Mouse (Mus musculus): ENCODE measurements around the gene Oxct1. TPM values are rescaled to one million over a fixed set of nuclear protein-coding genes. Genes with fewer than 3 reads are reported as not detected.

Oxct1 gene
- polyA plus RNA-seq, 2 experiments = 75.4 to 255 TPM

DNA sequence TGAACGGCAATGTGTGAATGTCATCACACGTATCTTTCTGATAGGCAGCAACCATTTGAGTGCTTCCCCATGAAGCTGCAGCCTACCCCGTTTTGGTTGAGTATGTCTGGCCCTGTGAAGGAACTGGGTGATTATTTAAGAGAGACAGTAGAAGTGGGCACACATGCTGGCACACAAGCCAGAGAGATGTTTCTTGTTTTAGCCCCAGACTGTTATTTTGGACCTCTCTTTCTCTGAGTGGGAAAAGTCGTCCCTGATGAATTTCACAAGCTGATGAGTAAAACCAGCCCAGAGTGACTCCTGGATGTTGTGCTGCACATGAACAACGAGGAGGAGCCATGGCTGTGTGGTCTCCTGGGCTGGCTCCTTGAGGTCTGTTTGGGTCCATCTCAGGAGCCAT is 37.4 kb downstream of the Oxct1 start:
- Histone ChIP-seq H3K27ac (replicated peaks; ENCODE audit: low read depth, low read length) (no peak overlapping the region), H3K27me3 (ENCODE audit: control insufficient read depth, insufficient read depth, low read length) (no peaks in the 10 kb centered on the region), H3K36me3 (ENCODE audit: control insufficient read depth, insufficient read depth, low read length) (peaks cover 42% of the 10 kb centered on the region), H3K4me3 (replicated peaks; ENCODE audit: low read length) (no peak overlapping the region), H3K9ac (ENCODE audit: low read depth, low read length, severe bottlenecking) (no peak overlapping the region), H3K9me3 (ENCODE audit: control insufficient read depth, low read length) (no peaks in the 10 kb centered on the region), H3K4me2 (replicated peaks; ENCODE audit: low read depth, low read length, severe bottlenecking) (no peak overlapping the region), H3K4me1 (ENCODE audit: control insufficient read depth, insufficient read depth, low read length) (no peaks in the 10 kb centered on the region)
- no peak for ATAC-seq (ENCODE audit: low FRiP score, low read depth)
- TF ChIP-seq POLR2A (IDR thresholded peaks at IDR 0.05; ENCODE audit: borderline replicate concordance, extremely low read depth, insufficient read depth, insufficient read length) = no peak
- WGBS = 85% methylated on average over 5 of the region's 5 CpGs
- DNase-seq (ENCODE audit: low spot score) = no peak

DNA sequence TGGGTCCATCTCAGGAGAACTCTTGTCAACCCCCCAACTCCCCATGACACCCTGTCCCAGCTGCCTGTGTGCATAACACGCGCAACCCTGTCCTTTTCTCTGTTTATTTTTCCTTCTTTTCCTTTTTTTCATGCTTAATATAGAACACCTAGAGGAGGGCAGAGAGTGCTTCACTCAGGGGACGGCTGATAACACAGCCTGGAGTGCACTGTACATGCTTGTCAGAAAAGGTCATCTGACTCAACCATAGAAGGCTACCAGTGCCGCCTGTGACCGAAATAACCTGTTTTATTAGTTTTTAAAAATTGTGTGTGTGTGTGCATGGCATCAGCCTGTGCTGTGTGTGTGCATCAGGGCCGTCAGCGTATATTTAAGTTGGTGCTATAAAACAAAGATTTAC is 37.8 kb downstream of the Oxct1 start:
- Histone ChIP-seq H3K27ac (replicated peaks; ENCODE audit: low read depth, low read length) (no peak overlapping the region), H3K36me3 (ENCODE audit: control insufficient read depth, insufficient read depth, low read length) (peaks cover 42% of the 10 kb centered on the region), H3K4me2 (replicated peaks; ENCODE audit: low read depth, low read length, severe bottlenecking) (no peak overlapping the region), H3K27me3 (ENCODE audit: control insufficient read depth, insufficient read depth, low read length) (no peaks in the 10 kb centered on the region), H3K9ac (ENCODE audit: low read depth, low read length, severe bottlenecking) (no peak overlapping the region), H3K4me1 (ENCODE audit: control insufficient read depth, insufficient read depth, low read length) (no peaks in the 10 kb centered on the region), H3K9me3 (ENCODE audit: control insufficient read depth, low read length) (no peaks in the 10 kb centered on the region), H3K4me3 (replicated peaks; ENCODE audit: low read length) (no peak overlapping the region)
- 86% methylated on average over 7 of the region's 7 CpGs for WGBS
- ATAC-seq (ENCODE audit: low FRiP score, low read depth) = no peak
- no peak for DNase-seq (ENCODE audit: low spot score)
- no peak for TF ChIP-seq POLR2A (IDR thresholded peaks at IDR 0.05; ENCODE audit: borderline replicate concordance, extremely low read depth, insufficient read depth, insufficient read length)

DNA sequence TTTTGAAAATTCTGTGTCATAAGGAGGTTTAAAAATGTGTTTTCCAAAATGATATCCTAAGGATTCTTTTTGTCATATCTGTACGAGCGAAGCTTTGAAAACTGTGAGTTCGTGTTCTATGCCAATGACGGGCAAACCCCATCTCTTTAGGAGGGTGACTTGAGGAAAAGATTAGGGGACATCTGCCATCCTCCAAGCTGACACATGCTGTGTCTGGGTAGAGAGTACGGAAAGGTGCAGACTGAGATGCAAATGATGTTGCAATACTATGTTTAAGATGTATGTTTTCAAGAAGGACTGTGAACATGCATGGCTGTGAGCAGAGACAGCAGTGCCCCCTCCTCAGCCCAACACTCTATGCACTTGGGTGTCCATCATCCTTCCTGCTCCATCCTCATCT is 38.5 kb downstream of the Oxct1 start:
- no peaks in the 10 kb centered on the region for H3K27me3 ChIP-seq (ENCODE audit: control insufficient read depth, insufficient read depth, low read length)
- H3K27ac ChIP-seq (replicated peaks; ENCODE audit: low read depth, low read length) = no peak overlapping the region
- no peak overlapping the region for H3K4me3 ChIP-seq (replicated peaks; ENCODE audit: low read length)
- DNase-seq (ENCODE audit: low spot score) (no peak), ATAC-seq (ENCODE audit: low FRiP score, low read depth) (no peak)
- H3K36me3 ChIP-seq (ENCODE audit: control insufficient read depth, insufficient read depth, low read length) = peaks cover 37% of the 10 kb centered on the region
- H3K4me1 ChIP-seq (ENCODE audit: control insufficient read depth, insufficient read depth, low read length) = no peaks in the 10 kb centered on the region
- TF ChIP-seq POLR2A (IDR thresholded peaks at IDR 0.05; ENCODE audit: borderline replicate concordance, extremely low read depth, insufficient read depth, insufficient read length) = no peak
- no peaks in the 10 kb centered on the region for H3K9me3 ChIP-seq (ENCODE audit: control insufficient read depth, low read length)
- no peak overlapping the region for H3K4me2 ChIP-seq (replicated peaks; ENCODE audit: low read depth, low read length, severe bottlenecking)
- H3K9ac ChIP-seq (ENCODE audit: low read depth, low read length, severe bottlenecking) = no peak overlapping the region
- WGBS = 86% methylated on average over 5 of the region's 5 CpGs

DNA sequence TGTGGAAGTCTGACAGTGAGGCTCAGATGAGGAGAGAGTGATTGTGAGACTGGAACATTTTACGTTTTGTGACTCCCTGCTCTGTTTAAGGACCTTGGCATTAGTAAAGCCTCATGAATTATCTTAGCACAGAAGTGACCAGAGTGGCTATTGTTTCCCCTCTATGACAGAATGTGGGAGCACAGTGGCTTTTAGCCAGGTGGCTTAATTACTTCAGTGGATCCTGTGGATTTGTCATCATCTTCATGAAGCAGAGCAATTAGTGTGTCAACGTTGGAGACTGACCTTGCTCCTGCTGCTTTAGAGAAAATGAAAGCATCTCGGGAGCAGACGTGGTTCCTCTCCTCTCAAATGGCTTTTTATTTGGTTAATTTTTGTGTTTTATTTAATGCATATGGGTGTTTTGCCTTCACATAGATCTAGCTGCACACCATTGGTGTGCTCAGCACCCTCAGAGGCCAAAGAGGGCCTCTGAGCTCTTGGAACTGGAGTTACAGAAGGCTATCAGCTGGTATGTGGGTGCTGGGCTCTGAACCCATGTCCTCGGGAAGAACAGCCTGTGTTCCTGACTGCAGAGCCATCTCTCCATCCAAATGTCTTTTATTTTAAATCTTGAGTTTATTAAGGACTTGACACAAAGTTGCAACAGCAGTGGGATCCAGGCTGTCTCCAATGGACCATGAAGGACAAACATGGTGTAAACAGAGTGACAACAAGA is 41.2 kb downstream of the Oxct1 start:
- Histone ChIP-seq H3K36me3 (ENCODE audit: control insufficient read depth, insufficient read depth, low read length) (peaks cover 27% of the 10 kb centered on the region), H3K9ac (ENCODE audit: low read depth, low read length, severe bottlenecking) (no peak overlapping the region), H3K4me2 (replicated peaks; ENCODE audit: low read depth, low read length, severe bottlenecking) (no peak overlapping the region), H3K4me1 (ENCODE audit: control insufficient read depth, insufficient read depth, low read length) (no peaks in the 10 kb centered on the region), H3K9me3 (ENCODE audit: control insufficient read depth, low read length) (no peaks in the 10 kb centered on the region), H3K27ac (replicated peaks; ENCODE audit: low read depth, low read length) (no peak overlapping the region), H3K27me3 (ENCODE audit: control insufficient read depth, insufficient read depth, low read length) (no peaks in the 10 kb centered on the region), H3K4me3 (replicated peaks; ENCODE audit: low read length) (no peak overlapping the region)
- ATAC-seq (ENCODE audit: low FRiP score, low read depth) (no peak), DNase-seq (ENCODE audit: low spot score) (no peak)
- TF ChIP-seq POLR2A (IDR thresholded peaks at IDR 0.05; ENCODE audit: borderline replicate concordance, extremely low read depth, insufficient read depth, insufficient read length) = no peak
- WGBS = 75% methylated on average over 5 of the region's 5 CpGs

DNA sequence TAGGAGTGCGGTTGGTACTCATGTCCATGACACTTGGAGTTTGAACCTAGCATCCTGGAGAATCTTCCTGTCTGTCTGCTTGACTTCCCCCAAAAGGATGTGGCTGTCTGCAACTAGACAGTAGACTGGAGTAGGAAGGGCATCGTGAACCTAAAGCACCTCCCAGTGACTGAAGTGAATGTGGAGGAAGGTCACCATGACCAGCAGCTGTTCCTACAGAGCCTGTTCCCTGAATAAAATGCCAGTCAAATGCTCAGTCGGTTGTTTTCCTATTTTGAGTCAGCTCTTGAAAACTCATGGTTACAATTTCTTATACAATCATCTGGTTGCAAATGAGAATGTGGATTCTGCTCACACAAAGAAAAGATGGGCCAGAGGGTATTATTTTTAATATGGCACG is 51.8 kb downstream of the Oxct1 start:
- Histone ChIP-seq H3K4me2 (replicated peaks; ENCODE audit: low read depth, low read length, severe bottlenecking) (no peak overlapping the region), H3K9me3 (ENCODE audit: control insufficient read depth, low read length) (no peaks in the 10 kb centered on the region), H3K27ac (replicated peaks; ENCODE audit: low read depth, low read length) (no peak overlapping the region), H3K27me3 (ENCODE audit: control insufficient read depth, insufficient read depth, low read length) (no peaks in the 10 kb centered on the region), H3K36me3 (ENCODE audit: control insufficient read depth, insufficient read depth, low read length) (peaks cover 10% of the 10 kb centered on the region; the same call in 1 of the 2 replicates), H3K4me3 (replicated peaks; ENCODE audit: low read length) (no peak overlapping the region), H3K4me1 (ENCODE audit: control insufficient read depth, insufficient read depth, low read length) (no peaks in the 10 kb centered on the region), H3K9ac (ENCODE audit: low read depth, low read length, severe bottlenecking) (no peak overlapping the region)
- TF ChIP-seq POLR2A (IDR thresholded peaks at IDR 0.05; ENCODE audit: borderline replicate concordance, extremely low read depth, insufficient read depth, insufficient read length) = no peak
- no peak for ATAC-seq (ENCODE audit: low FRiP score, low read depth)
- WGBS = 93% methylated on average over 4 of the region's 4 CpGs
- no peak for DNase-seq (ENCODE audit: low spot score)
